Mouse (Mus musculus): ENCODE data around the gene Sh3pxd2a.

Sh3pxd2a gene

DNA sequence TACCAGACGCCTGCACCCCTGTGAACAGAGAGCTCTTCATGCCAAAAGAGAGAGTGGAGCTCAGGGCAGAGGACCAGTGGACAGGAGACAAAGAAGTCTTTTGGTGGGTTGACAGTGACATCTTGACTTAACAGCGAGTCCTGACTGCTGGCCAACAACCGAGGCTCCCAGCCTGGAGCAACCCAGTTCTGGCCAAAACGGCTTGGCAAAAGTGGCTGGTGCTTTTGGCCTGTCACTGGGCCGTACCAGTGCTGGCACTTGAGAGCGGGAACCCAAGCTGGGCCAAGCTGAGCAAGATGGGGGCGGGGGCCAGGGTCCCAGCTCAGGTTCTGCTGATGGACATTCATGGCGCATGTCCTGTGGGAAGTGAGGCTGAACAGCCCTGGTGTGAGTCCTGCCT, 97.6 kb downstream of the Sh3pxd2a start:
- no peak for DNase-seq

DNA sequence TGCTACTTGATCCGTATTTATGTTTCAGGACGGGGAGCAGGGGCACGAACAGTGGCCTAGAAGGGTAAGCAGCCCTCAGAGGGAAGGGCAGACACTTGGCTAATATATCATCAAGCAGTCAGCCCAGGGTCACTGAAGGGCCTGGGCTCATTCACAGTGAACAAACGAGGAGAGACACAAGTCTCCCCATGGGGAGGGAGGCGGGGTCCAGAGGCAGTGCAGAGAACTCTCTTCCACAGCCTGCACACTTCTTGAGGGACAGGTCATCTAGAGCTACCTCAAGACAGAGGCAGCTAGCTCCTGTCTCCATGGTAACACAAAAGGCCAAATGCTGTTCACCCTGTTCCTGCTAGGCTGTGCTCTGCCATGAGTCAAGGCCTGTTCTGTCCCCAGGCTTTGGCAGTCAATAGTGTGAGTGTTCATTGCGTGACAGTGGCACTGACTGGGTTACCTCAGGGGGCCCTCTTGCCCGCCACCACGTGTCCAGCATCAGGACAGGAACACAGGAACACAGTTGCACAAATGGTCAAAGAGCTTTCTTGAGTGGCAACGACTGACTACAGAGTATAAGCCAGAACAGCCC, 101.0 kb downstream of the Sh3pxd2a start:
- no peak for DNase-seq

DNA sequence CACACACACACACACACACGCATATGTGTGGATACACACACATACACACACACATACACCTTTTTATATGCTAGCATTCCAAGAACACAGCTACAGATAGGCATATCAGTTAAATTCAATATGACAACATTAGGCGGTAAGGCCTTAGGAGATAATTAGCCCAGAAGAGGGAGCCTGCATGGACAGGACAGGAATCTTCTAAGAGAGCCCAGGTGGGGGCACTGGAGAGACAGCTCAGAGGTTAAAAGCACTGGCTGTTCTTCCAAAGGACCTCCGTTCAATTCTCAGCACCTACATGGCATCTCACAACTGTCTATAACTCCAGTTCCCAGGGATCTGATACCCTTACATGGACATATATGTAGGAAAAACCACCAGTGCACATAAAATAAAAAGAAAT, 103.3 kb downstream of the Sh3pxd2a start:
- no peak for DNase-seq

DNA sequence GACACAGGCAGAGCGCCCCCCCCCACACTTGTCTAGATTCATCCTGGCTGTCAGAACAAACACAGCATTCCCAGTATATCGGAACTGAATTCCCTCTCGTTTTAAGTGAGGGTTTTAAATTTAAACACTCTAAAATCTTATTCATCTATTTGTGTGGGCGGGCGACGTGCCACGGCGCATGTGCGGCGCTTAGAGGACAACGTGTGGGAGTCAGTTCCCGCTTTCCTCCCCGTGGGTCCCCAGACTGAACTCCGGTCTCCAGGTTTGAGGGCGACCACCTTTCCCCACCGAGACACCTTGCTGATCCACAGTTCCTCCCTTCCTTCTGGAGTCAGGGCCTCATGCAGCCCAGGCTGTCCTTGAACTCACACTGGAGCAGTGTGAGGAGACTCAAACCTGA, 104.2 kb downstream of the Sh3pxd2a start:
- DNase-seq = no peak

DNA sequence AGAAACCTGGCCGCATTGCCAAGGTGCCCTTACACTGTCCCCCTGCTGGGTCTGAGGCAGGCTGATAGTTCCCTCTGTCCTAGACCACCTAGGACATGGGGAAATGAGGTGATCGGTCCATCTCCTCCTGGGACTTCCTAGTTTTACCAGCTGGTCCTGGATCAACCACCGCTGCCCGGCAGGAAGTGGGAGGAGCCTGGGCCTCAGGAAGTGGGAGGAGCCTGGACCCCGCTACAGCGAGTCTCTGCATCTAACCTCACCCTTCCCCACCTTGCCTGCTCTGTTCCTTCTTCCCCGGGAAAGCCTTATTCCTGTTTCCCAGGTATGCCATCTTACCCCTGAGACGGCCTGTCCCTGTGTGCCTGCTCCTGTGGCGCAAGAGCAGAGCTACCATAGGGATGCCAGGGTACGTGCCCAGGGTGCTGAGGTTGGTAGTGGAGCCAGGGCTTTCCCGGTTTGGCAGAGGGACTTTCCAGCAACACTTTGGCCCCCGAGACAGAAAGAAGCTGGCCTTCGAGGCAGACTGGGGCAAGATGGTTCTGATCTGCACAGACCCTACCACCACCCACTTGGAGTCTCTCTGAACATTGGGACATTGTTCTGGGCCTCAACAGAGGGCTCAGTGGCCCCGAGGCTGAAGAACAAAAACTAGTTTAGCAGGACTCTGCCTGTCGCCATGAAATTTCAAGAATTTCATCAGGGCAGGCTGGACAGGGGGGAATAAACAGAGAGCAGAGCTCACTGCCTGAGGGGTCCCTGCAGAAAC, 104.9 kb downstream of the Sh3pxd2a start:
- no peak for DNase-seq

DNA sequence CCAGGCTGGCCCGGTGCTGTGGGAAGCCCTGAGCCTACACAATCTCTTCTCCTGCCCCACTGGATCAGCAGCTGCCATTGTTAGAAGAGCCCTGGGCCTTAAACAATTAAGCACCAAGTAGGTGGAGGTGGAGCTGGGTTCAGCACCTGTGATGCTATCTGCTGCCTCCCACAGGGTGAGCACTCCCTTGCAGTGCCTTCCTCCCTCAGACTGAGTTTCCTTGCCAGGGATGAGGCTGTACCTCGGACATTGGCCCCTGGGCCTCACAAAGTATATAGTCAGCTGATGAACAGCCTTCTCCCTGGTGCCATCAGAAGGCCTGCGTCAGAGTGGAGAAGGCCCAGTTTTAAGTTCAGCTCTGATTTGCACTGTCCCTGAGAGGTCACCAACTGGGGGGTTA, 106.9 kb downstream of the Sh3pxd2a start:
- DNase-seq = no peak

DNA sequence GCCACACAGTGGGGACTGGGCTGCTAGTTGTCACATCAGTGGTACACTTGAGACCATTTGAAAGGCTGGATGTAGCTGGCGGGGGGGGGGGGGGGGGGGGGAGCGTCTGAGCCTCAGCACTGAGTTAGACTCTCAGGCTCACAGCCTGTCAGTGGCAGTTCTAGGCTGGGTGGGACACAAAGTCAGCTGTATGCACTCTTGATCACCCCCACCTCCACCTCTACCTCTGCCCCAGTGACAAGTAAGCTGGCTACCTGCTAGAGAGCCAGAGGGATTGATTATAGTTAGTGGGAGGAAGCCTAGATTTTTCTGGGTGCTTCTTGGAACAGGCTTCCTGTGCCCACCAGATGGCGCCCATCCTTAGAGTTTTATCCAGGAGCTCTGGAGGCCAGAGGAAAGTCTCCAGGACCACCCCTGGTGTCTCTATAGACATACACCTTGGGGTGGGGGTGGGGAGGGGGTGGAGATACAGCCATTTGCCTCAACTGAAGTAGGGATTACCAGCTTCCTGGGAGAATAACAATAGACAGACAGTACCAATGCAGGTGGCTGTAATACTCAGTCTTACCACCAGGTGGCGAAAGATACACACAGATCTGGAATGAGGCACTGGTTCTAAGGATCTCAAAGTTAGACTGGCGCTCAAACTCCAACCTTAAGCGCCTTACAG, 107.9 kb downstream of the Sh3pxd2a start:
- DNase-seq = peak; percentile 86

DNA sequence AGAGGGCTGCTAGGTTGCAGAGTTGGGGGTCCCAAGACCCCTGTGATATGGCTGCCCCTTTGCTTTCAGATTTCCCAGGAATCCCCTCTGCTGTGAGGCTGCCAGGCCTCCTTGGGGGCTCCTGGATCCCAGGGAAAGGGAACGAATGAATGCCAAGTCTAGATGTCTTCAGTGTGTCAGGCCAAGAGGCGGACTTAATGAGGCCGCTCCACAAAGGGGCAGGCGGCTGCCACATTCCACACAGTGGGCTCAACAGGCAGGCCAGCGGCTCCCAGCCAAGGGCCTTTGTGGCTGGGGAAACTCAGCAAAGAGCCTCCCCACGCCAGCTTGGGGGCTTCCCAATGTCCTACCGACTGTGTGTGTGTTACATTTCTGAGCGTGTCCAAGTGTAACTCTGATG, 109.7 kb downstream of the Sh3pxd2a start:
- no peak for DNase-seq

DNA sequence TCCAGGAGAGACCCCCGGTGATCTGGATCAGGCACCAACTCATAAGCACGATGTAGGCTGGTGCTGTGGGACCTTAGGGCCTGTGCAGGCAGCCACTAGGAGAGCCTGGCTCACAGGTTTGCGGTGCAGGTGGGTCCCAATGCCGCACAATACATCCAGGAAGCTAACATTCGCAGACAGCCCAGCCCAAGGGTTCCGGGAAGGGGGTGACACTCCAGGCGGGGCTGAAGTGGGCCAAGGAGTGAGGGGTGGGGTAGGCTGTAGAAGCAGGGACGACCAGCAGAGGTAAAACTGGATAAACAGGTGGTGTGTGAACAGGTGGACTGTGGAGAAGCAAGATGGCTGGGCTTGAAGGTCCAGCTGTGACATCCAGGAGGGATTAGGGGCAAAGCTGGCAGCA, 115.2 kb downstream of the Sh3pxd2a start:
- no peak for DNase-seq

DNA sequence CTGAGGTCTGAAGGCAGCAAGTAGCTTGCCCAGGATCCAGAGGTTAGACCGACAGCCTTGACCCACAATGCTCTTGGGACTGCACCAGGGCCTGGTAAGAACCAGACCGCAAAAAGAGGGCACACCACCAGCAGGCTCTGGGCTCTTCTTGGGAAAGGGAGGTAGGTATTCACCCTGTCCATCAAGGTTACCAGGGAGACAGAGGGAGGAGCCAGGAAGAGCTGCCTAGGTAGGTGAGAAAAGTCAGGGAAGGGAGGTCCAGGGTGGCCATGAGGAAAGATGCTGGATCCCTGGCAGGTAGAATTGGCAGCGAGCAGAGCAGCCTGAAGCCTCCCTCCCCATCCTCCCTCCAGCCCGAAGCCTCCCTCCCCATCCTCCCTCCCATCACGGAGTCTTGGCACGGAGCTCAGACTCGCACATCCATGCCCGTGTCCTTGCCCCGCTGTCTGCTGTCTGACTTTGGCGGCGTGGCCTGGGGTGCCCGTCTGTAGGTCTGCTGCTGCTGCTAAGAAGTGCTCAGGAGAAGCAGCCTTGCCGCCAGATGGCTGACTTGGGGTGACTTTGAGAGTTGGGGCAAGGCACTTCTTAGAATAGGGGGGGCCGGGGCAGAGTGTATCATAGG, 115.7 kb downstream of the Sh3pxd2a start:
- DNase-seq = no peak

DNA sequence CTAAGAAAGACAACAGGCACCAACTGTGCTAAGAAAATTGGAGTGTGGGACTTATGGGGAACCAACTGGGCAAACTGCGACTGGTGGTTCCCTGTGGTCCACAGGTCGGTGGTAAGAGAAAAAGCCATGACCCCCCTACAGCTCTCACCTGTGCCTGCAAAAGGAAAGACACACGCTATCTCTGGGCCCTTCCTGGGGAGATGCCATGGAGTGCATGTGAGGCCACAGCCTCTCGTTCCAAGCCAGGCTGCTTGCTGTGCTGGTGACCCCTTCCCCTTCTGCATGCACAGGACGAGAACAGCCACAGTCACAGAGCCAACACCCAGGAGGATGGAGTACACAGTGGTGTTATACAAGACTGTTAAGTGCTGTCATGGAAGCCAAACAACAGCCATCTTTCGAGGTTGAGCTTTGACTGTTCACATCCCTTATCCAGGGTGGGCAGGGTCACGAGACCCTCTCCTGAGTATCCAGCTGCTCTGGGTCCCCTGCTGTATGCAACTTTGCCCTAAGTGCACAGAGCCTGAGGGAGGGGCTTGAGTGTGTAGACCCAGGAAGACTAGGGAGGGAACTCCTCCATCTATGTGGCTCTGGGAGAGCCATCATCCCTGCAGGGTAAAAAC, 117.1 kb downstream of the Sh3pxd2a start:
- no peak for DNase-seq

DNA sequence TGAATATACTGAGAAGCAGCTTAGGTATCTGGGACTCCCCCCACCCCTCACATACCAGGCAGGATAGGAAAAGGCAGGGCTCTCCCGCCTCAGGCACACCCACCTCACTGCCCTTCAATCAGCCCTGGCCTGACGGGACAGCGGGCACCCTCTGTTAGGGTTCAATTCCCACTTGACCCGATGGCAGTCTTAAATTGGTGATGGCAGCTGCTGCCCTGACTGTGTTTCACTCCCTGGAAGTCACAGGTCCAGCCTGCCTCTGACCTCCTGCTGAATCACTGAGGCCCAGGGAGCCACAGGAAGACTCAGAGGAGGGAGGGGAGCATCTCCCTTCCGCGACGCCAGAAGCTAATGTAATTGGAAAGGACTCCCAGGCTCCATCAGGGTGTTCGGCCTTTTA, 117.6 kb downstream of the Sh3pxd2a start:
- no peak for DNase-seq

DNA sequence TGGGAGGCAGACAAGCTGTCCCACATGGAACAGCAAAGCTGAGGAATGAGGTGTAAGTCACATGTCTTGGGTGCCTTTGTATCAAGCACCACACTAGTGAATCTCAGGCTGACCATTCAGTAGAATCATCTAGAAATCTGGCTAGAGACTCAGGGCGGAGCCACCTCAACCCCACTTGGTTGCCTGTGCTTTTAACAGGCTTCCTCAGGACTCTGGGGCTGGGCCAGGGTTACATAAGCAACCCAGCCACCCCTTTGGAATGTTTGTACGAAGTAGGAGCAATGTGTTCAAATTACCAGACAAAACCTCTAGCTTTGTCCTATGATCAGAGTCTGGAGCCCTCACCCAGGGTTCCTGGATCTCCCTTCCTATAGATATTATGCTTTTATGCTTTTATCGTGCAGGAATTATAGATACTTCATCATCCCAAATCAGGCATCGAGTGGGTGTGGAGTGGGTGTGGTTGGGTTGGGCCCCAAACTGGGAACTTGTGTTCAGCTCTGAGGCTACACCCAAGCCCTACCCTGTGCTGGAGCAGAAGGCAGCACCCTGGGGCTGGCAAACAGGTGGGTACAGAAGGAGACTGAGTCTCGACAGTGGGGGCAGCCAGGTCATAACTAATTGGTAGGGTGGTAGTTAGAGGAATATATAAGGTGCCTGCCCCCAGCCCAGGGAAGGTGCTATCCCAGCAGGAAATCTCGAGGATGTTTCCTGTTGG, 118.2 kb downstream of the Sh3pxd2a start:
- no peak for DNase-seq

DNA sequence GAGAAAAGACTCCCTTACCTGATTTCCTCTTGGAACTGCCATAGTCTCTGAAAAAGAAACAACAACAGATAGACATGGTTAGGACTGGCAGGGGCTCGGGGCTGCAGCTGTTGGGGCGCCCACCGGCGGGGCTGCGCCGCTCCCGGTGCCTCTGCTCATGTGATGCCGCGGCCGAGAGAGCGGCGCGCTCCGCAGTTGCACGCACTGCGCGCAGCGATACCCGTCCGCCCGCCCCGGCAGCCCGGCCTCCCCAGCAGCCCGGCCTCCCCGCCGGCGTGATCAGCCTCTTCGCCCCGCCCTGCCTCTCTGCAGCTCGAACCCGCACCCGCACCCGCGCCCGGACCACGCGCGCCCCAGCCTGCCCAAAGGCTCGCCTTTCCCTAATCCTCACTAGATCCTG, 120.8 kb downstream of the Sh3pxd2a start:
- DNase-seq = peak; percentile 57

DNA sequence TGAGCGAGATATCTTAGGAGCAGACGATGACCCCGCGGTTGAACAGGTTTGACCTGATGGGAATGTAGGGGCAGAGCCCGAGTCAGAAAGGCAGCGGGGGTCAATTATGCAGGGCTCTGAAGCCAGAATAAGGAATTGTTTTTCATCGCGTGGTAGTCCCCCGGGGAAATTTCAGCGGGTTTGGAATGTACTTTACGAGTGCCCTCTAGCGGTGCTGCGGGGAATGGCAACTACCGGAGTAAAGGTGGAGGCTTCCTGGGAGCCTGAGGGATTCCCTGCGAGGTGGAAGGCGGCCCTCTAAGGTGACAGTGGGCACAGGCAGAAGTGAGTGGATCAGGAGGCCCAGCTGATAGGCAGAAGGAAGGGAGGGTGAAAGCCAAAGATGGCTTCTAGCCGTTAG, 125.0 kb downstream of the Sh3pxd2a start:
- DNase-seq = peak; percentile 87

DNA sequence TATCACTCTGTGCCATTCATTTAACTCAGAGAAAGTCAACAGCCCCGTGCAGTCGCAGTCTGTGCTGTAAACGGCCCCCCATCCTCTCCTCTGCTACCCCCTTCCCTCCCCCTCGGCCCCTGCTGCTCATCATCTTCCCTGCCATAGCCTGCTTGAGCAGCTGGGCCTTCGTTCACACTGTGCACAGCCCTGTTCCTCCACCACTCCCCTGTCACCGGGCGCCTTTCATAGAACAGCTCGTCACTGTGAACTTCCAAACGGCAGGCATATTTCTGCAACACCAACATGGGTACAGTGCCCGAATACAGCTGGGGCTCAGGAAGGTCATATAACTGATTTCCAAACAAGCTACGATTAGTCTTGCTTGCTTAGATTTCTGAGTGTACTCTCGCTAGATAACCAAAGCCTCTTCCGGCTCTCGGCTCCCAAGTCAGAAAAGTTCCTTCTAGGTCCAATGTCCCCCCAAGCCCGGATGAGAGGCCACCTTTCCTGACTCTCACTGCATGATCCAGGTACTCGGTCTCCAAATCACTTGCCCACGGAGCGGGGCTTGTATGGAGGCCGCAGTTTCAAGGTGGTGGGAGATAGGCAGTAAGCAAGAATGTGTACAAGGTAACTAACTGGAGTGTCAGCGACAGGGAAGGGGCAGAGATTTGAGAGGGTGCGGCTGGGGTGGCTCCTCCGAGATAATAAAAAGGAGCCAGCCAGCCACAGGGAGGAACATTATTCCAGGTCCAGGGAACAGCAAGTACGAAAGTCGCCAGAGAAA, 125.6 kb downstream of the Sh3pxd2a start:
- DNase-seq = no peak

DNA sequence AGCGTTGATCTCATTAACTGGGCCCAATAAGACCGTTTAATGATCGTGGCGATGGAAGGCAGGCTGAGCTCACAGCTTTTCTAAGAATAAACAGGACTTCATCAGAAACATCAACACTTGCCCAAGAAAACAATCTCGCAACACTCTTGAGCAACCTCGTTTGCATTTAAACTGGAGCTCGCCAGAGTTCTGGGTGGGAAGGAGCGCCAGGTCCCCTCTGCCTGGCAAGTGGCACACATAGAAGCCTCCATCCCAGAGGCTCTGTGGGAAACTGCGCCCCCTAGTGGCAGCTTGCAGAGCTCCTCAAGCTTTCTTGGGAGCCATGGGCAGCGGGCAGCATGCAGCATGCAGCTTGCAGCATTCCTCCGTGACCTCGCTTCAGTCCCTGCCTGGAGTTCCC, 126.5 kb downstream of the Sh3pxd2a start:
- peak; percentile 97 for DNase-seq

DNA sequence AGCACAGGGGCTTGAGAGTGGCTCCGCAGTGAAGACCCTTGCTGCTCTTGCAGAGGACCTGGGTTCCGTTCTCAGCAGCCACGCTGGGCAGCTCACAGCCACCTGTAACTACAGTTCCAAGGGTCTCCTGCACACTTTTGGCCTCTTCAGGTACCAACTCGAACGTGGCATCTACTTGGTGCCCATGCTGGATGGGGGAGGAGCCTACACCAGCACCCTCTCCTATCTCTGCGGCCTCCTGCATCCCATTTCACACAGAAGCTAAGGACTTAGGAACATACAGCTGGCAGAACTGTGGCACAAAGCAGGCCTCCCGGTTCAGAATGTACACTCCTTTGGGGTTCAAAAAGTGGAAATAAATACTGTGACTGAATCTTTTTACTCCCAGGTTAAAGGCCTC, 127.0 kb downstream of the Sh3pxd2a start:
- no peak for DNase-seq

DNA sequence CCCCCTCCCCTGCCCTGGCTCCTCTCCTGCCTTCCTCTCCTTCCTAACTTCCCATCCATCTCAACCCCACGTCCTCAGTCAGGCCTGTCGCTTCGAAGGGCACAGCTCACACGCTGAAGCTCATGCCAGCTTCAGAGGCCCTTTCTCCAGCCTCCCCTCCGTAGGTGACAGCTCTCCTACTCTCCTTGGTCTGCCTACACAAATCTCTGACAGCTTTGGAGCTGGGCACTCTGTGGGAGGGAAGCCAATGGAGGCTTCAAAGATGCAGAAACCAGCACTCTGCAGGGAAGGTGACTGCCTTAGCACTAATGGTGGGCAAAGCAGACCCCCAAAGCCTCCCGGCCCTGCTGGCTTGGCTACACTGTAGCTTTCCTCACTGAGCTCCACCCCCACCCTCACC, 128.9 kb downstream of the Sh3pxd2a start:
- no peak for DNase-seq

DNA sequence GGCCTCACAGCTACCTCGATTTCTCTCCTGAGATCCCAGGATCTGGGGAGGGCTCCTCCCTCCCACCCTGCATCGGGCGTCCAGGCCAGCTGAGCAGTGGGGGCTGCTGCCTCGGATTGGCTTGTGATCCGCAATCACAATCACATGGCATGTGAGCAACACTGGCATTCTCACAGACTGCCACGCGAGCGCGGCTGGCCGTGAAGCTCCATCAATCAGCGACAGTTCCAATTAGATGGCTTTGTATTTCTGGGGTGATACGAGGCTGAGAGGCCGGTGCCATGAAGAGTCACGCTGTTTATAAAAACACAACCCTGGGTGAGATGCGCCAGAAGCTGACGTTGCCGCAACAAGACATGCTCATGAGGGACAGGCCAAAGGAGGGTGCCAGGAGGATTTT, 129.5 kb downstream of the Sh3pxd2a start:
- DNase-seq = no peak

DNA sequence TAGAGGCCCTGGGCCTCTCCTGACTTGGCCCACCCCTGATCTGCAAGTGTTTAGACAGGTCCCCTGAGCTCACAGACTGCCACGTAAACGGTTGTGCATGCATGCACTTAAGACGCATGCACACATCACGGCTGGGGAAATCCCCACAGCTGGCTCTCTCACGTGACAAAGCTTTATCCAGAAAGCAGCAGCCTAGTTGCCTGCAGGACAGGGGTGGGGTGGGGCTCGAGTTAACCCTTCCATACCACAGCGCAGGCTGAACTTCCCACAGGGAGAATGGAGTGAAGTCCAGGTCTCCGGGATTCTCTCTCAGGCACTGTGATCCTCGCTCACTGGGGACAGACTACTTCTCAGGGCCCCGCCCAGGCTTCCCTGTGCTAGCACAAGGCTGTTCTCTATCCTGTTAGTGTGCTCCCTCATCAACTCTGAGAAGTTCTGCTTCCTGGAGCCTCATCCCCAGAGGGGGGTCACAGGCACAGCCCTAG, 133.4 kb downstream of the Sh3pxd2a start:
- DNase-seq = no peak

DNA sequence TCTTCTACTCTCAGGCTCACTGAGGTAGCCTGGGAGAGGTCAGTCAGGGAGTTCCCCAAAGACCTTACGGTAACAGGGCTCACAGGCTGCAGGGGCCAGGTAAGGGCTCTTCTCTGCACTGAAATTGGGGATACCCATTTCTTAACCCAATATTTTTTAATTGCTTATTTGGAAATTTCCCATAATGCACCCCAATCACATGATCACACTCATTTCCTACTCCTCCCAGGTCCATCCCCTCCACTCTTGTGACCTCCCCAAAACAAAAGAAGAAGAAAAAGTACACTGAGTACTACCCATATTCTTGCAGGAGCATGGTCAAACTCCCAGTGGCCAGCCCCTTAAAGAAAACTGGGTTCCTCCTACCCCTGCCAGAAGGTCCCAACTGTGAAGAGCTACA, 135.1 kb downstream of the Sh3pxd2a start:
- no peak for DNase-seq
